Mouse (Mus musculus): ENCODE measurements around the gene Txnrd2.

- TF ChIP-seq CTCF (IDR thresholded peaks at IDR 0.05): no peak
- TF ChIP-seq EP300 (IDR thresholded peaks at IDR 0.05): no peak
Measured at GRCm38 (mm10) chr16:18407912-18408311, 18.3 kb upstream of the Txnrd2 start.

All from lung, postnatal 0 days (tissue).